Mouse (Mus musculus) kidney, embryonic 14.5 days (tissue): ENCODE measurements around the gene Casp14. TPM values are rescaled to one million over a fixed set of nuclear protein-coding genes. Genes with fewer than 3 reads are reported as not detected.

Source experiments
- ATAC-seq: fragments of 200-750 bp; cut with Nextera tagmentation; 2 replicates; pipeline ENCODE4 v1.8.0; 2017; ENCODE audit warnings: moderate number of reproducible peaks, mild to moderate bottlenecking, moderate TSS enrichment, moderate library complexity; ENCODE audit not compliant: low FRiP score, low TSS enrichment
- H3K27ac ChIP-seq: fragments of 300-500 bp; sonication (generic); 2 replicates; pipeline ENCODE4 v1.5.1; 2014; ENCODE audit warnings: low read depth, mild to moderate bottlenecking, low read length, moderate library complexity, mixed read lengths
- H3K27me3 ChIP-seq: fragments of 300-500 bp; sonication (generic); 2 replicates; pipeline ENCODE4 v1.6.1; 2014; ENCODE audit warnings: mild to moderate bottlenecking, low read length; ENCODE audit not compliant: control insufficient read depth, insufficient read depth
- H3K36me3 ChIP-seq: fragments of 300-500 bp; sonication (generic); 2 replicates; pipeline ENCODE4 v1.6.1; 2014; ENCODE audit warnings: low read length, mixed read lengths; ENCODE audit not compliant: control insufficient read depth, insufficient read depth
- H3K4me1 ChIP-seq: fragments of 300-500 bp; sonication (generic); 2 replicates; pipeline ENCODE4 v1.6.1; 2014; ENCODE audit warnings: low read length, mixed read lengths; ENCODE audit not compliant: control insufficient read depth, insufficient read depth
- H3K4me2 ChIP-seq: fragments of 300-500 bp; sonication (generic); replicated peaks from 2 replicates; pipeline ENCODE4 v1.6.1; 2014; ENCODE audit warnings: low read depth, mild to moderate bottlenecking, low read length
- H3K4me3 ChIP-seq: fragments of 300-500 bp; sonication (generic); 2 replicates; pipeline ENCODE4 v1.5.1; 2014; ENCODE audit warnings: mild to moderate bottlenecking, low read length
- H3K9ac ChIP-seq: fragments of 300-500 bp; sonication (generic); 2 replicates; pipeline ENCODE4 v1.6.1; 2014; ENCODE audit warnings: low read depth, mild to moderate bottlenecking, low read length, moderate library complexity
- H3K9me3 ChIP-seq: fragments of 300-500 bp; sonication (generic); 2 replicates; pipeline ENCODE4 v1.6.1; 2016; ENCODE audit warnings: low read length; ENCODE audit not compliant: control insufficient read depth
- whole genome bisulfite sequencing: fragments of 180-500 bp; shearing (Covaris S2); extraction: QIAGEN DNeasy Blood & Tissue Kit; methylation state at CpG from one replicate; pipeline ENCODE4 v1.1.7; 2014; 5-methylcytosine and 5-hydroxymethylcytosine counted together
- polyA plus RNA-seq: library from polyadenylated mRNA; unstranded; fragments of >200 nt; fragmentation: Nextera tagmentation; extraction: Ambion mirVana; gene quantifications from 2 replicates; pipeline ENCODE4 v1.2.1, GENCODE M21; 2014

The Casp14 gene
- not detected in 2 replicates for polyA plus RNA-seq

GRCm38 (mm10) chr10:78718056-78718455 is at the start of gene Casp14:
Gene Casp14 (minus strand): TSS chr10:78718294.
- H3K4me1 ChIP-seq: no peaks in the 10 kb centered on the region
- whole genome bisulfite sequencing: 59% methylated on average over 11 of the region's 11 CpGs
- no peak within 1 kb of the TSS for H3K4me3 ChIP-seq
- H3K9me3 ChIP-seq: no peaks in the 10 kb centered on the region
- no peak for ATAC-seq
- no peak within 1 kb of the TSS for H3K4me2 ChIP-seq
- no peaks in the 10 kb centered on the region for H3K27me3 ChIP-seq
- no peak within 1 kb of the TSS for H3K27ac ChIP-seq
- H3K9ac ChIP-seq: no peak within 1 kb of the TSS
- H3K36me3 ChIP-seq: no peaks in the 10 kb centered on the region

DNA sequence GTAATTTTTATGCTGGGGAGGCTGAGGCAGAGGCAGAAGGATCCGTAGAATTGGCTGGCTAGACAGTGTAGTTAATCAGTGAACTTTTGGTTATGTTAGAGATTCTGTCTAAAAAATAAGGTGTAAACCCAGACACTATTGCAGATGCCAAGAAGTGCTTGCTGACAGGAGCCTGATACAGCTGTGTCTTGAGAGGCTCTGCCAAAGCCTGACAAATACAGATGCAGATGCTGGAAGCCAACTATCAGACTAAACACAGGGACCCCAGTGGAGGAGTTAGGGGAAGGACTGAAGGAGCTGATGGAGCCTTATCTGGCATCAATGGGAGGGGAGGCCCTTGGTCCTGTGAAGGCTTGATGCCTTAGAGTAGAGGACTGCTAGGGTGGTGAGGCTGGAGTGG is 47.5 kb upstream of the Casp14 start:
- no peak for ATAC-seq
- H3K27me3 ChIP-seq: no peaks in the 10 kb centered on the region
- no peak overlapping the region for H3K27ac ChIP-seq
- H3K9ac ChIP-seq: no peak overlapping the region
- no peaks in the 10 kb centered on the region for H3K36me3 ChIP-seq
- no peaks in the 10 kb centered on the region for H3K4me1 ChIP-seq
- WGBS: 84% methylated on average over 1 of the region's 1 CpGs
- peaks cover 2% of the 10 kb centered on the region; the same call in 1 of the 2 replicates for H3K9me3 ChIP-seq
- no peak overlapping the region for H3K4me3 ChIP-seq
- no peak overlapping the region for H3K4me2 ChIP-seq

GRCm38 (mm10) chr10:78756021-78756420 is 37.9 kb upstream of the Casp14 start:
- ATAC-seq: no peak
- Histone ChIP-seq H3K27me3 (no peaks in the 10 kb centered on the region), H3K9ac (no peak overlapping the region), H3K27ac (no peak overlapping the region), H3K4me3 (no peak overlapping the region), H3K4me2 (no peak overlapping the region), H3K4me1 (peaks cover 6% of the 10 kb centered on the region; the same call in 1 of the 2 replicates), H3K9me3 (no peaks in the 10 kb centered on the region), H3K36me3 (no peaks in the 10 kb centered on the region)
- 36% methylated on average over 6 of the region's 6 CpGs for WGBS

- Histone ChIP-seq H3K4me2 (peak within 1 kb of the TSS; percentile 74), H3K9me3 (no peaks in the 10 kb centered on the region), H3K4me3 (peak within 1 kb of the TSS; percentile 53), H3K9ac (peak within 1 kb of the TSS; percentile 59), H3K36me3 (no peaks in the 10 kb centered on the region), H3K27ac (no peak within 1 kb of the TSS), H3K4me1 (peaks cover 6% of the 10 kb centered on the region; the same call in 1 of the 2 replicates), H3K27me3 (no peaks in the 10 kb centered on the region)
- peak; percentile 93 for ATAC-seq
- WGBS: 2% methylated on average over 50 of the region's 61 CpGs
Observed at GRCm38 (mm10) chr10:78752452-78753191, 34.5 kb upstream of the Casp14 start, which contains the start of gene Ccdc105. Gene Ccdc105 (minus strand): TSS chr10:78753065.

DNA sequence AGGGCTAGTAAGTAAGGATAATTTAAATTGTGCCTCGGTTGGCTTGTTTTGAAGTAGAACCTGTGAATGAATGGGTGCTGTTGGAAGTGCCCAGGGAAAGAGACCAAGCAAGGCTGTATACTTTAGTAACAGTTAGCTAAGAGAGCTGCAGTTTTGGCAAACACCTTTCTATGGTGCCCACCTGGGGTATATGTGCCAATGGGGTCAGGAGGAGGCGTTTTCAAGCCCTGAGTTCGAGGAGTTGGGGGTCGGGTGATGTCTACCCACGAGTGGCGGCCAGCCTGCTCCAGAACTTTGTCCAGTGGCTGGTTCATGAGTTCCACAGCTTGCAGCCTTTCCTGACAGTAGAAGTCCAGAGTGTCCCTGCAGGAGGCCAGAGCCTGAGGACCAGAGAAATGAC is 30.9 kb upstream of the Casp14 start:
- no peaks in the 10 kb centered on the region for H3K27me3 ChIP-seq
- H3K9me3 ChIP-seq: no peaks in the 10 kb centered on the region
- H3K4me2 ChIP-seq: no peak overlapping the region
- no peak overlapping the region for H3K9ac ChIP-seq
- H3K4me1 ChIP-seq: peaks cover 6% of the 10 kb centered on the region; the same call in 1 of the 2 replicates
- no peaks in the 10 kb centered on the region for H3K36me3 ChIP-seq
- no peak for ATAC-seq
- 82% methylated on average over 6 of the region's 6 CpGs for WGBS
- no peak overlapping the region for H3K27ac ChIP-seq
- H3K4me3 ChIP-seq: no peak overlapping the region

- Histone ChIP-seq H3K27ac (no peak overlapping the region), H3K4me1 (peaks cover 6% of the 10 kb centered on the region; the same call in 1 of the 2 replicates), H3K36me3 (no peaks in the 10 kb centered on the region), H3K4me2 (no peak overlapping the region), H3K4me3 (no peak overlapping the region), H3K9ac (no peak overlapping the region), H3K27me3 (no peaks in the 10 kb centered on the region), H3K9me3 (no peaks in the 10 kb centered on the region)
- WGBS: 78% methylated on average over 13 of the region's 13 CpGs
- ATAC-seq: no peak
Observed at GRCm38 (mm10) chr10:78748161-78748560, 30.1 kb upstream of the Casp14 start.

DNA sequence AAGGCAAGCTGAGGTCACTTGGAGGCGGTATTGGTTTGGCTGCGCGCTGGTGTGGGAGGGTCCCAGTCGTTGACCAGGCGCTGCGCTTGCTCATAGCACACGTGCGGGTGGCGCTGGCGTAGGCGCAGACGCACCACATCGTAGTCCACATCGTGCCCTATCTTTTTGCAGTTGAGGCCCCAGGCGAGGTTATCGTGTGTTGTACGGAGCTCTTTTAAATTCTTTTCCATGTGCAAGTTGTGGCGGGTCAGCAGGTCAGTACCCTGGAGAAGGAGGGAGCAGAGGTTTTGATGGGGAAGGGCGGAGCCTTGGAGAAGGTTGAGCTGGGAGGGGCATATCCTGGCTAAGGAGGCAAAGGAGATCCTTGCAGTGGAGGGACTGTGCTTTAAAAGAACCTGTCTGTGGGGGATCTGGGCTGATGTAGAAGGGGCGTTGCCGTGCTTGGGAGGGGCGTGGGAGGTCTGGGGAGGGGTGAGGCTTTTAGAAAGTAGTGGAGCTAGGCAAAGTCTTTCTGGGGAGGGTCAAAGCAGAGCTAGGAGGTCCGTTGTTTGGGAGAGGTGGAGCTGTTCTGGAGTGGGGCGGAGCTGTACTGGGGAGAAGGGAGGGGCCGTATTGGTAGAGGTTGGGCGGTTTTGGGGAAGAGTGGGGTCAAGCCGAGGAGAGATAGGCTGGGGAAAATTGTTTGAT is 29.1 kb upstream of the Casp14 start:
- Histone ChIP-seq H3K27ac (no peak overlapping the region), H3K4me3 (peak overlapping the region; percentile 36), H3K9me3 (no peaks in the 10 kb centered on the region), H3K9ac (no peak overlapping the region), H3K27me3 (no peaks in the 10 kb centered on the region), H3K4me2 (peak overlapping the region; percentile 52), H3K4me1 (peaks cover 6% of the 10 kb centered on the region; the same call in 1 of the 2 replicates), H3K36me3 (no peaks in the 10 kb centered on the region)
- WGBS: 2% methylated on average over 27 of the region's 27 CpGs
- ATAC-seq: peak; percentile 78

GRCm38 (mm10) chr10:78745453-78746232 is 27.5 kb upstream of the Casp14 start:
- Histone ChIP-seq H3K9me3 (no peaks in the 10 kb centered on the region), H3K27ac (no peak overlapping the region), H3K9ac (no peak overlapping the region), H3K36me3 (no peaks in the 10 kb centered on the region), H3K4me1 (no peaks in the 10 kb centered on the region), H3K27me3 (no peaks in the 10 kb centered on the region), H3K4me3 (no peak overlapping the region), H3K4me2 (no peak overlapping the region)
- ATAC-seq: no peak
- WGBS: 54% methylated on average over 4 of the region's 4 CpGs
